Mouse (Mus musculus): ENCODE measurements around the gene Exoc4.

Exoc4 gene

DNA sequence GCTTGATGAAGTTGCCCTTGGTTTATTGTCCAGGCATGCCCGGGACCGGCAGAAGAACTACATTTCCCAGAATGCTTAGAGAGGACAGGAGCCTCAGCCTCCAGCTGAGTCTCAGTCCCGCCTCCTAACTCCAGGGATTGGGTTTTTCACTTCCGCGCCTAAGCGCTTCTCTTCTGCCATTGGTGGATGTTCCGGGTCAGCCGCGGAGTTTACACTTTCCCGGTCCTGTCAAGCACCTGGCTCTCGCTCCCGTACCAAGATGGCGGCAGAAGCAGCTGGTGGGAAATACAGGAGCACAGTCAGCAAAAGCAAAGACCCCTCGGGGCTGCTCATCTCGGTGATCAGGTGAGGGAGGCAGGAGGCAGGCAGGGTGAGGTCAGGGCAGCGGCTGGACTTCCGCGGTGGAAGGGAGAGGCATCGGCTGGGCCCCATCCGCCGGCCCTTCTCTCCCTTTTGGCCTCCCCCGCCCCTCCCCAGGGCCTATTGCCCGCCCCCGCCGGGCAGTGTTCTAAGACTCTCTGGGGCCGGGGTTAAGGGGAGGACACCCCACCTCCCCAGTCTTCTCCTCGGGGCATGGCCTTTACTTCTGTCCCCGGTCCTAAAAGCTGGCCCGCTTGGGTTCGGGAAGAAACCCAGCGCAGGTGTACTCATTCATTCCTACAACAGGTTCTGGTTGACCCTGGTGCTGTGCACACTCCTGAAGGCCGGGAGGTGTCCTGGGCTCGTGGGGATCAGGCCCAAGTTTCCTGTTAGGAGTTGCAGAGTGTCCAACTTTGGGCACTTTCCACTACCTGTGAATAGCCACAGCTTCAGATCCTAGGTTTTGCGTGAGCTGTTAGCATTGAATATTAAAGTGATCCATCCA, at the start of gene Exoc4:
Gene Exoc4 (plus strand): TSS at position 192 of the 865 bp plus-strand sequence.
- DNase-seq (ENCODE audit: low spot score in 2 of 2), result peak; percentile 95 to 98

DNA sequence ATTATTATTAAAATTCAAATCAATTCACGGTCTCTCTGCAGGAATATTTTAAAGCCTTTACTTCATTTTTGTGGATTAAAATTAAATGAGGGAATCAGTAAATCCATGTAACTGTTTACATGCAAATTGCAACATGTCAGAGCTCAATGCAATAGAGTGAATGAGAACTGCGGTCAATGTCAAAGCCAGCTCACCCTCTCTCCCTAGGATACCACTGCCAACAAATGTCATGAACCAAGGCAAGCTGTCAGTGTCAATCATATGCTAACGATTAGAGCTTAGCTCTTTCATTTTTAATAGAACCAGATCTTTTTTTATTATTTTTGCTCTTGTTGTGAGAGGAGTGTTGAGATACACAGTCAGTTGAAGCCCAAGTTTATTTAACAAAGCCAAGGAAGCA, 30.1 kb upstream of the Exoc4 start:
- DNase-seq (ENCODE audit: low spot score in 2 of 2), result no peak

DNA sequence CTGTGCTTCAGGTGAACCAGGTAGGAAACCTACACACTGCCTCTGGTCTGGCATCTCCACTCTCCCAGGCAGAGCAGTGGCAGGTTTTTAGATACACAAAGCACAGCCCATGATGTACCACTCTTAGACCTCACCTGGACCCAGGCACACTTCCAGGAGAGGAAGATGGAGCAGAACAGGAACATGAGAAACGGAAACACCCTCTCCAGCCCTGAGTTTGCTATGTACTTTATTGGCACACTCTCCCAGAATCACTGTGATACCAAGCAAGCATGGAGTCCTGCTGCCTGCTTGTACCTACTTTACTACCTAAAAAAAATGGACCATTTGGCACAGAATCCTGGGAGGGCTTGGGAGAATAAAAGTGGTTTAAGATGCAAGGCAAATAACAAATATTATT, 22.2 kb upstream of the Exoc4 start:
- no peak for DNase-seq (ENCODE audit: low spot score in 2 of 2)

DNA sequence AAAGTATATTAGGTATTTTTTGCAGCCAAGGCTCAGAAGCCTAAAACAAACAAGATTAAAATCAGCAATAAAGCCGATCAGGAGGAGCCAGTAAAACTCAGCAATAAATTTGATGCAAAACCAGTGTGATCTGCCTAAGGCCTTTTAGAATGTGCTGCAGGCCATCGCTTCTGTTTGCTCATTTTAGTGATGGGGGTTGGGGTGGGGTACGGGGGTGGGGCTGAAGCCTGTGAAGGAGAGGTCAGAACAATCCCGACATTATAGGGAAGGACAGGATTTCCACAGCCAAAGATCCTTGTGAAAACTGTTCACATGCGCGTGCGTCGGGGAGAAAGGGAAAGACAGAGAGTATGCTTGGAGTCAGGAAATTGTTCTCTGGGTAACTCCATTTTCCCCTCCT, 21.5 kb upstream of the Exoc4 start:
- no peak for DNase-seq (ENCODE audit: low spot score in 2 of 2)

DNA sequence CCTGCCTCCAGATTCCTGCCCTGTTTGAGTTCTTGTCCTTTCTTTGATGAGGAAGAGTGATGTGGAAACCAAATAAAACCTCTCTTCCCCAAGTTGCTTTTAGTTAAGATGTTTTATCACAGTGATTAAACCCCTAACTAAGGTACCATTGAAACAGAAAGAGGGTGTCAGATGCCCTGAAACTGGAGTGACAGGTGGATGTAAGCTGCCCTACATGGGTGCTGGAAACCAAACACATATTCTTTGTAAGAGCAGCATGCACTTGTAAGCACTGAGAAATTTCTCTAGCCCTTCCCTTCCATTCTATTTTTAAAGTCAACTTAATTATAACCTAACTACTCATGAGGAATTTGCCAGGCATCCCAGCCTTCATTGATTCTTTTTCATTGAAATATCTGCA, 7.6 kb upstream of the Exoc4 start:
- no peak for DNase-seq (ENCODE audit: low spot score in 2 of 2)

DNA sequence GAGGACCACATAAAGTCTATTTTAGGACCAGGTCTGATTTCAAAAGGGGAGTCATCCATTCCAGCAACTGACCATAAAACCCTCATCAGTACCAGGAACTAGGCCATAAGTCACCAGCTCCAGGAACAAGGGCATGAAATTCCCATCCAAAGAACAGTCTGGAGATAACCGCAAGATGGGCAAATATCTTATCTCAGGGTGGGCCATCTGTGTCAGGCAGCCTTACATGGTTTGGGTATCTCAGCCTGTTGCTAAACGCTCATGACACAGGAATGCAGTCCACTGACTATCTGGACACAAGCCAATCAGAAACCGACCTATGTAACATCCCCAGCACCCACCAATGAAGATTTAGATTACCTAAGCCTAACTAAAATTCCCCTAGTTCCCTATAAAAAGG, 4.3 kb upstream of the Exoc4 start:
- DNase-seq (ENCODE audit: low spot score in 2 of 2), result no peak

DNA sequence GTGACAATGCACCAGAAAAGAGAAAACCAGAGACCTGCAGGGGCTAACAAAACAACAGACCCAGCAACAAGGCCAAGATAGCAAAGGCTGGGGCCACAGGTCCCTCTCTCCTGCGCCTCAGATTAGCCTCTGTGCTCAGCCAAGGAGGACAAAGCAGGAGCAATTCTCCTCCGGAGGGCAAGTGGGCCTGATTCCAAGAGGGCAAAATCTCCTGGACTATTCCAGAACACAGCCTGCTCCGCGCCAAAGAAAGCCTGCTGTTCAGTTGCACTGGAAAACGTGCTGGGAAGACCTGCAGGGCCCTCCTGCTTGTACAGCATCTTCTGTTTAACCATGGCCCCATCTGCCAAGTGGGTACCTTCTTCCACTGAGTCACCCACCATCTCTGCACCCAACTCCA, 1.7 kb upstream of the Exoc4 start:
- DNase-seq (ENCODE audit: low spot score in 2 of 2), result no peak

DNA sequence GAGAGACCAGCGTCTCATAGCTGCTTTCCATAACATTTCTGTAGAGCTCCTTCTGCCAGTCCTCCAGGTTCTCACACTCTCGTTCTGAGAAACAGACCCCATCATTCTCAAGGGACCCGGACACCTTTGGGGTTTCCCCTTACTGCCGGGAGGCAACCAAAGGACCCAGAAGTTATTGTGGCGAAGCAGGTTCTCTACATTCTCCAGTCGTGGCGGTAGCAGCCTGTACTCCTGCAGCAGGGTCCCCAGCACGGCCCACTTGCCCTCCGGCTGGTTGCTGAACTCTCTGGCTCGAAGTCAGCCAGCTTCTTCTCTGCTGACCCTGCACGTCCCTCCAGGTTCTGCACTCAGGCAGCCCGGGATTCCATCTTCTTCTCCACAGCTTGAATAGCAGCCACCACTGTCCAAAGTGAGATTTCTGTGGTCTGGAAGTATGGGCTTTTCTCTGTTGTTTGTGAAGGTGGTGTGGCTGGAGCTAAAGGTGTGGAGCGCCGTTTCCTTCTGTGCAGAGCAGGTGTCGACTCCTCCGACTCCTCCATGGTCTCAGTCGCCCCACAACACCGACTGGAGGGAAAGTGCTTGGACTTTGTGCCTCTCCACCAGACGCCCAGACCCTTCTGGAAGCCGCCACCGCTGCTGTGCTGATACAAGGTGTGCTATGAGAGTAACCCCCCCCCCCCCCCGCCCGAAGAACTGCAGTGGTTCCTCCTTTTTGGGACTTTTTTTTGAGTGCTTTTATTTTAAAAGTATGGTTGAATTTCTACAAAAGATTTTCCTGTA, 1.1 kb upstream of the Exoc4 start:
- DNase-seq (ENCODE audit: low spot score in 2 of 2), result no peak

DNA sequence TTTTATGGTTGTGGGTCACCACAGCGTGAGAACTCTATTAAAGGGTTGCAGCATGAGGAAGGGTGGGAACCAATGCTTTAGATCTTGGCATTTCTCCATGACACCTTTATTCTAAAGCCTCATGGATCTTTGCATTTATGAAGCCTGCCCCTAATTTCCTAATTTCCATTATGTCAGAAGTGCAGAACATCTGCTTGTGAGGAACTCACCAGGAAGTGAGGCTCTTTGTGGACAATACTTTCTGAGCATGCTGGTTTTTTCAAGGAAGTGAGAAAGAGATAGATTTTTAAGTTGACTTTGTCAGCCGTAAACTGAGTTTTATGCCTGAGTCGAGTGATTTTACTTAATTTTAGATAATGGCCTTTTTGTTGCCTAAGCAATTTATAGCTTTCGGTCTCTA, 7.8 kb downstream of the Exoc4 start:
- no peak for DNase-seq (ENCODE audit: low spot score in 2 of 2)

DNA sequence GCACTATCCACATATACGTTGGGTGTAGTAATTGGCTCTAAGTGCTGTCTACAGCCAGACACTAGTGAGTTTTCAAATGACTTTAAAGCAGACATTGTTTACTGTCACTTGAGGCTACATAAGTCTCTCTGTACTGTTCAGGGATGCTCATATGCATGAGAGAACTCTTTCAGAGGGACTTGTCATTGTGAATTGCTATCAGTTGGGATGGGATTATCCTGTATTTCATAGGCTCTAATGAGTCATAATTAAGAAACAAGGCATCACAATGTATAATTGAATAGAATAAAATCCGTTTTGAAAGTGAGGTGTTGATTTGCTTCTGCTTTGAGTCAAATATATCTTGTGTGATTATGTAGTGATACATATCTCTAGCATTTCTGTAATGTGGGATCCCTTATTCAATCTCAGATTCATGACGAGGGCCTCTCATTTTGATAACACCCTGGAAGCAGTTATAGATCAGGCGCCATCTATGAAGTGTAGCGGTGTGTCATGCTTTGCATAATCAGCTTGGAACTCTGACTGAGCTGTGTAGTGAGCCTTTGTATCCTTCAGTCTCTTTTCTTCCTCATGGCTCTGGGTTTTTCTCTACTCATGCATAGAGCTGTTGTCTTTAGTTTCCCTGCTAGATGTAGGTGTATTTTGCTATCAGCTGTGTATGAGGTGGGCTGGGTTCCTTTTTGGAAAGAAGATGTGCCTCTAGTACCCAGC, 8.3 kb downstream of the Exoc4 start:
- DNase-seq (ENCODE audit: low spot score in 2 of 2), result no peak

DNA sequence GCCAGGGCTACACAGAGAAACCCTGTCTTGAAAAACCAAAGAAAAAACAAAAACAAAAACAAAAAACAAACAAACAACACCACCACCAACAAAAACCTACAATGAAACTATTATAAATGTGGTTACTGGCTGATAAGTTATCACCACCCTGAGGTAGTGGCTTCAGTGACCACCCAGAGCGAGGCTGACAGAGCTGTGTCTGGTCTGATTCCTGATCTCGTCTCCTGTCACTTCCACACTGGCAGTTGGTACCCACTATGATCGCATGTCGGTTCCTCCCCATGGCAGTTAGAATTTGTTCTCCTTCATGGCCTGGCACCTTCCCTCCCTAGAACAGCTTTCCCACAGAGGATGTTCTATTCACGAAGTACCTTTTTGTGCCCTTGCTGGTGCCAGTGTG, 11.0 kb downstream of the Exoc4 start:
- DNase-seq (ENCODE audit: low spot score in 2 of 2), result no peak

DNA sequence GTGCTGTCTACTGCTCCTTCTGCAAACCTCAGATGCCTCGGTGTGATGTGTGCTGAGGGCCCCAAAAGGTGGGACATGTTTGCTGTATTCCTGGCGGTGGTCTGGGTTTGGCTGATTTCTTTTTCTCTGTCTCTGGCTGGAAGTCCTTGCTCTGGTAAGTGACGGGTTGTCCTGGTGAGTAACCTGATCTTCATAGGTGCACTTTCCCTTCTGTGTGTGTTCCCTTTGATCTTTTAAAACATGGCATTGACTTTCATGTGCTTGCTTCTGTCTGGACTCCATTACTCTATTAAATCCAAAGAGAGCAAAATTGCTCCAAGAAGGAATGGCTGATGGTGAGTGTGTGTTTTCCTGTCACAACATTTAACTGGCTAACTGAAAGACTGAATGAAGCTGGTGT, 12.7 kb downstream of the Exoc4 start:
- no peak for DNase-seq (ENCODE audit: low spot score in 2 of 2)

DNA sequence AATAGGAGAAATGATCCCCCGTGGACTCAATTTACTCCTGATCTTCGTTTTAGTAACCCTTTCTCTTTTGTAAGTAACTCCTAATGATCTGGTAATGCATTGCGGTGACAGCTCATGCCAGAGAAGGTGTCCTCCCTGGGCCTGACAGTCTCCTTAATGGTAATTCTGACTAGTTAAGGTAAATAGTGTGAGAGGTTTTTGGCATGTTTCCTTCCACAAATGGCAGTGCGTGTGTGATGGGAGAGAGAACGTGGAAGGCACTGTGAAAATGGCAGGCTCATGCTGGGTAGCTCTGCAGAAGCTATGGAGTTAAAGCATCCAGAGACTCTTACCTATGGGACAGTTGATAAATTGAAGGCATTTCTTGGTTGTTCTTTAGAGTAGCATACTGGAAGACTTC, 15.1 kb downstream of the Exoc4 start:
- DNase-seq (ENCODE audit: low spot score in 2 of 2), result no peak

DNA sequence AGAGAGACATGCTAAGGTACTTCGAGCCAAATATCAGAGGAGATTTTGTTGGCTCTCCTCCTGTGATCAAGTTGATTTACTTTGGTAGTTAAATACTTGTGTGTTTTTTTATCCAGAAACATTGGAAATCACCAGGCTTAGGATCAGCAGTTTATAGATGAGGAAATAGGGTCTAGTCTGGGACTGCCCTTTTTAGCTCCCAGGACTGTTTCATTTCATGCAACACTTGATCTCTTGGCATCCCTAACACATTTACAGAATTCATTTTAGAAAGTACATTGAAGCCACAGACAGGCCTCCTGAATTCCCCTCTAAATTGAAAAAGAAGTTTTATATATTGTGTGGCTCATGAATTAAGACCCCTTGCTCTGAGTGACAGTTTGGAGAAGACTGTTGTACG, 15.5 kb downstream of the Exoc4 start:
- no peak for DNase-seq (ENCODE audit: low spot score in 2 of 2)

DNA sequence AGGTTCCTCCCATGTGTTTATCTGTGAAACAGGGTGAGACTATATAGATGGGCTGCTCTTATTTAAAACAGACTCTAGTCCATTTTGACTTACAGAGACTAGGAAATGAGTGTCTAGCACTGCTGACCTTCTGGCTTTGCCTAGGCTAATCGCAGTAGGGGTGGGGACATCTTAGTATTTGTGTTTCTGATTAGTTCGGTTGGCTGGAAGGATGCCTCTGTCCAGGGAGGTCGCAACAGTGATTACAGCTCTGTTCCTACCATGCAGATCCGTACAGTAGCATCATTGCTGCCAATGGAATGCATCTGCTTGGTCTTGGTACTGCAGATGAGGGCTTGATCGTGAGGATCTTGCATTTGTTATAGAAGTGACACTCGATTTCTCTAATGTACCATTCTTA, 18.7 kb downstream of the Exoc4 start:
- DNase-seq (ENCODE audit: low spot score in 2 of 2), result no peak

DNA sequence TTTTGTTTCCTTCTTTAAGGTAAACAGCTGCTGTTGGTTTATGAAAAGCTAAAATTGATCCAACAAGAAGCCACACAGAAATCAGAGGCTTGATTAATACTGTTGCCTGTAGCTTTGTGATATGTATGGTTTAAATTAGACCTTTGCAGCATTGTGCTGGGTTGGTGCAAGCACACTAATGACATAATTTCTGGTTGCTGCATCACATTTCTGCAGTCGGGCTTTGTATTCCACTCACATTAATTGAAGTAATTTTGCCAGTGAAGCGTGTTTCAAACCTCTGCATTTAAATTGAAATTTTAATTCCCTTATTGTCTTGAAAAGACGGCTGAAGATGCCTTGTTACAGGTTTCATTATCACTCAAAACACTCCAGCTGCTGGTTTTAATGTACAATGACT, 34.6 kb downstream of the Exoc4 start:
- DNase-seq (ENCODE audit: low spot score in 2 of 2), result no peak

DNA sequence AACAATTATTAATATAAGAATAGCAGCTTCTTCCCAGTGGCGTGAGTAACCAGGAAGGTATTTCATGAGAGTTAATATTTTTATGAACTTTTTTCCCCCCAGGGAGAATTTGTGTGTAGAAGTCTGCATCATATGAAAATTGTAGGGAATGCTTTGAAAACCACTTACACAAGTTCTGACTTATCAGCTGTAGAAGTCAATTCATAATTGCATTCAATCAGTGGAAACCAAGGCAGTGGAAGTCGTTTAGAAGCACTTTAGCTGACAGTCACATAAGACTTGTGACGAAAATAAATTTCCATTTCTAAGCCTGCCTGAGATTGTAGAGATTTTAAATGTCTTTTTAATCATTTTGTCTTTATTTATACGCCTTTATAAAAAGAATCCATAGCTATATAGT, 35.1 kb downstream of the Exoc4 start:
- no peak for DNase-seq (ENCODE audit: low spot score in 2 of 2)

DNA sequence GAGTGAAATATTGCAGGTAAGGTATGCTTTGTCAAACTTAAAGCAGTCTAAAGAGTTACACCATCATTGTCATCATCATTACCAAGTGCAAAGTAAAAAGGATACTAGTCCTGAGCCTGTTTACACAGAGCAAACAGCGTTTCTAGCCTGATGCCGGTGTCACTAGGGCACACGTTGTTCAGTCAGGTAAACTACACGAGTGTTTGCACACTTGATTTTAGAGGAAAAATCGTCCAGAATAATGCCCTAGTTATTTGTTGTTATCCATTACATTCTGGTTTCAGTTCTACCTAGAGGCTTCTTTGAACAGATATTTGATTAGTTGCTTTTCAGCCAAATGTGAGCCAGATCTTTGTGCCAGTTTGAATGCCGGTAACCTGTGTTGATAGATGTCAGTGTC, 37.5 kb downstream of the Exoc4 start:
- no peak for DNase-seq (ENCODE audit: low spot score in 2 of 2)

DNA sequence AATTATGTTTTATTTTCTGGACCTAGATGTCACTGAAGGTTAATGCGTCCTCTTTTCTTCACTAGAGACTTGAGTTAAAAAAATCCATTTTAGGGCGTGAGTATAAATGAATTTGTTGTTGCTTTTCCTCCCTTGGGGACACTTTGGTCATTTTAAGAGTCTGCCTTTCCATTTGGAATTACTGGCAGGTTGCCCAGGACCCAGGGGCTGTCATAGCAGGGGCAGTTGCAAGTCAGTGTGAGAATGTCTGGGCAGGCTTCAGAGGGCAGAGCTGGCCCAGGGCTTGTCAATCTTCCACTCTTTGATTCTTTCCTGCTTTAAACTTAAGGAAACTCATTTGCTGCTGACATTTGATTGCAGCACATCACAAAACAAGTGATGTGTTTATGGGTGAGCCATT, 45.7 kb downstream of the Exoc4 start:
- no peak for DNase-seq (ENCODE audit: low spot score in 2 of 2)

DNA sequence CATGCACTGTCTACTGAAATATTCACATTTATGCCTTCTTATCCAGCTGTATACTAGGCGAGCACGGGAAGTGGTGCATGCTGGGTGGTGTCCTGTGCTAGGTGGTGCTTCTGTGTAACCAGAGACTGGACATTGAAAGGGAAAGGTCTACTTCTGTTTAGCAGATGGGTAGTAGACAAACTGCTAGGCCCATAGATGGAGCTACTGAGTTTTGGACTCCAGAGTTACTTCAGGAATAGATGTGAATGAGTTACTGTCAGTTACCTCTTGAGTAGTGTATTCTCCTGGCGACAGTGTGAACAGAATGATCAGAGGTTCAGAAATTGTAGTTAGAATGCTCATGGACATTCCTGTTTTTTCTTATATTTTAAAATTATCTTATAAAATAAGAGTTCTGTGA, 48.7 kb downstream of the Exoc4 start:
- no peak for DNase-seq (ENCODE audit: low spot score in 2 of 2)

DNA sequence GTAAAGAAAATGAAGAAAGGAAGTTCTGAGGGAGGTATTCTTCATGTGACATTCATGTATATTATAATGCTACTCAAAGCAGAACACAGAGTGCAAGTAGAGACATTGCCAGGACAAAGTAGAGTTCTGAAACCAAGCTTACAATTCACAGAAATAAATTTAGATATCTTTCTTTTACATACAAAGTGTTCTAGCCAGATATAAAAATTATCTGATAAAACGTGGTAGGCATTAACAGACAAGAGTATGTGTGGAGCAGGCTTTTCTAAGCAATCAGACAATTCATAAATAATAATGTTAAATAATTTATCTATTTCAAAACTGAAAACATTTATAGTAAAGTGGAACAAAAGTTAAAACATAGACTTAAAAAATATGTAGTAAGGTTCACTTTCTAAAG, 49.9 kb downstream of the Exoc4 start:
- DNase-seq (ENCODE audit: low spot score in 2 of 2), result no peak

DNA sequence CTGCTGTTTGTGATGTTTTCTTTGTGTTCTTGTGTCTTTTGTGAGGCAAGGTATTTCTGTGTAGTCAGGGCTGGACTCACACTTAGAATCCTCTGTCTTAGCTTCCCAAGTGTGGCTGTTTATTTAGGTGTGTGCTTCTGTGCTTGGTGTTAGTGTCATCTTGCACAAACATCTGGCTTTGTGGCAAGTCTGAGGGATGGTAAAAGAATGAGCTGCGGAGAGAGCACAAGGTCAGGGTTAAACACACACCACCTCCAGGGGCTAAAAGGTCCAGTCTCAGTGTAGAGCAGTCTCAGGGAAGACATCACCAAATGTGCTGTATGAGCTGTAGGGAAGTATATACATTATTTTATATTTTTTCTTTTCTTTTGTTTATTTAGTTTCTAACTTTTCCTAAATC, 57.1 kb downstream of the Exoc4 start:
- DNase-seq (ENCODE audit: low spot score in 2 of 2), result no peak

DNA sequence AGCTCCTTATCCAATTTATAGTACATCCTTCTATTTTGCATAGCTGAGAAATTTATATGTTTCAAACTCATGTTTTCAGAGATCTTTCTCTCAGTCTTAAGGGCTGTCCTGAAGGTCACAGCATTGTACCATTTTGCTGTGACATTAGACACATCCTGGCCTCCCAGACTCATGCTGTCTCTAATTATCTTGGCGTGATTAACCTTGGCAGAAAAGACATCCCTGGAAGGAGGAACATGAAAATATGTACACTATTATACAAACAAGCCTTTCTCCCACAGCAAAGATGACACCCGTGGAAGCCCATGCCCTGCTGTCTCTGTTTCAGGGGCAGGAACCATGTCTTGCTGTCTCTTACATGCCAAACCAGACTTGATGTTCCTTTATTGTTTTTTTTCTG, 59.8 kb downstream of the Exoc4 start:
- DNase-seq (ENCODE audit: low spot score in 2 of 2), result no peak
